Mouse (Mus musculus): ENCODE data around the gene Efcab6. TPM values are rescaled to one million over a fixed set of nuclear protein-coding genes. Genes with fewer than 3 reads are reported as not detected.

The Efcab6 gene
- total and polyA plus RNA-seq, 3 experiments: not detected

DNA sequence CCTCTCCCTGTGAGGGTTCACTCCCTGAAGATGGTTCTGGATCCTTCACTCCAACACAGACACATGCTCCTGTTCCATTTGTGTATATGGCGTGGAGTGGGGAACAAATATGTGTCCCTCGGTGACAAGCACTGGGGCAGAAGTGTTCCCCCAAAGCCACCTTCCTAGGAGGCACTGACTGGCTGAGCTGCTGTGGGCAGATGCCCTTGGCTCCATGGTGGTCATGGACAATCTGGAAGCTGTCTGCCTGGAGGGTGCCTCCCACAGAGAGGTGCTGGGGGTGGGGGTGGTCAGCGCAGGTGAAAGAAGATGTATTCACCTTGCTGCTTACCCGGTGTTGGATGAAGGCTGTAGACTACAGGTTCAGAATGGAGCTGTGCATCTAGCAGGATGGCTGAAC, 128.7 kb downstream of the Efcab6 start:
- TF ChIP-seq PAX5 (IDR thresholded peaks at IDR 0.05; ENCODE audit: low read length) (no peak), E2F4 (IDR thresholded peaks at IDR 0.05; ENCODE audit: insufficient replicate concordance, low read depth, low read length) (no peak), ZMIZ1 (IDR thresholded peaks at IDR 0.05; ENCODE audit: low read depth, low read length) (no peak), TCF12 (IDR thresholded peaks at IDR 0.05; ENCODE audit: low read depth, low read length) (no peak), RAD21 (IDR thresholded peaks at IDR 0.05; ENCODE audit: low read depth, low read length) (no peak), MAFK (IDR thresholded peaks at IDR 0.05; ENCODE audit: insufficient replicate concordance, low read length) (no peak), MAX (IDR thresholded peaks at IDR 0.05; ENCODE audit: low read length) (no peak), MYC (IDR thresholded peaks at IDR 0.05; ENCODE audit: low read depth, low read length) (no peak), SIN3A (IDR thresholded peaks at IDR 0.05; ENCODE audit: low read length) (no peak), NRF1 (IDR thresholded peaks at IDR 0.05; ENCODE audit: low read depth, low read length) (no peak), CHD1 (IDR thresholded peaks at IDR 0.05; ENCODE audit: low read depth, low read length) (no peak), CTCF (conservative IDR thresholded peaks at IDR 0.05 in 1 of 2, IDR thresholded peaks at IDR 0.05 in 1 of 2; ENCODE audit: low read depth in 2 of 2, low read length in 2 of 2) (no peak), ZKSCAN1 (IDR thresholded peaks at IDR 0.05; ENCODE audit: borderline replicate concordance, low read depth, low read length) (no peak), MEF2A (IDR thresholded peaks at IDR 0.05; ENCODE audit: borderline replicate concordance, low read depth, low read length) (no peak), KAT2A (IDR thresholded peaks at IDR 0.05; ENCODE audit: insufficient replicate concordance, low read length) (no peak), ZC3H11A (IDR thresholded peaks at IDR 0.05; ENCODE audit: low read depth, low read length) (no peak), POLR2AphosphoS2 (IDR thresholded peaks at IDR 0.05; ENCODE audit: low read depth, low read length) (no peak), JUN (IDR thresholded peaks at IDR 0.05; ENCODE audit: insufficient read depth, low read depth, low read length) (no peak), ZNF384 (IDR thresholded peaks at IDR 0.05; ENCODE audit: low read depth, low read length) (no peak)
- H3K9me3 ChIP-seq (replicated peaks; ENCODE audit: low read length): no peaks in the 10 kb centered on the region
- H3K79me2 ChIP-seq (replicated peaks; ENCODE audit: control insufficient read depth, extremely low read depth, insufficient read depth, poor library complexity, severe bottlenecking): no peaks in the 10 kb centered on the region
- DNase-seq (ENCODE audit: extremely low read depth): no peak
- no peak overlapping the region for H3K4me2 ChIP-seq (ENCODE audit: insufficient read depth, low read depth, poor library complexity, severe bottlenecking)
- H3K27me3 ChIP-seq (replicated peaks): peaks cover 80% of the 10 kb centered on the region
- in situ Hi-C loops (cut with MboI; ENCODE audit: low pct_ligation_motif_present, low pct_unique_long_range_greater_than_20kb, low sequenced_read_pairs): no loop called here
- H3K27ac ChIP-seq (ENCODE audit: insufficient read depth, low read depth): no peak overlapping the region
- no peak overlapping the region for H3K9ac ChIP-seq (ENCODE audit: insufficient read depth, low read depth)
- dilution Hi-C loops (cut with MboI; ENCODE audit: extremely low pct_ligation_motif_present, extremely low pct_unique_long_range_greater_than_20kb, low sequenced_read_pairs): no loop called here
- no peaks in the 10 kb centered on the region for H3K36me3 ChIP-seq (replicated peaks in 1 of 2; ENCODE audit: control insufficient read depth in 1 of 2, insufficient read depth in 1 of 2, low read length in 1 of 2)
- H3K4me3 ChIP-seq (replicated peaks in 1 of 3; ENCODE audit: low read depth in 2 of 3, low read length in 2 of 3, poor library complexity in 1 of 3): no peak overlapping the region
- no peaks in the 10 kb centered on the region for H3K4me1 ChIP-seq (ENCODE audit: control insufficient read depth in 1 of 2, insufficient read depth in 2 of 2)

DNA sequence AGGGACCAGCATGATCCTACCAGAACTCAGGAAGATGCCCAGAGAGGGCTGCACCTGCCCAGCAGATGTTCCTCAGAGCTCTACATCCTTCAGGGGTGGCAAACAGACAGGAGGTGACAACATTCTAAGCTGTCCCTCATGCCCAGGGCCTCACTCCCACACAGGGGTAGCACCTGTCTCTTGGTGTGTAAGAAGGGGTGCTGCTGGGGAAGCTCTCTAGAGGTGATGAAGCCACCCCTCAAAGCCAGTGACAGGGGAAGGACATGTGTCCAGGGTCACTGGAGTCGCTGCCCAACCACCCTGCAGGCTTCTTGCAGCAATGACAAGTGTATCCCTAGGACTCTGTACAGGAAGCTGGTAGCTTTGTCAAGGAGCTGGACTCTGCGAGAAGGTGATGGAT, 130.4 kb downstream of the Efcab6 start:
- no peak overlapping the region for H3K27ac ChIP-seq (ENCODE audit: insufficient read depth, low read depth)
- no peak overlapping the region for H3K4me2 ChIP-seq (ENCODE audit: insufficient read depth, low read depth, poor library complexity, severe bottlenecking)
- H3K4me1 ChIP-seq (ENCODE audit: control insufficient read depth in 1 of 2, insufficient read depth in 2 of 2): no peaks in the 10 kb centered on the region
- H3K9ac ChIP-seq (ENCODE audit: insufficient read depth, low read depth): no peak overlapping the region
- no peak overlapping the region for H3K4me3 ChIP-seq (replicated peaks in 1 of 3; ENCODE audit: low read depth in 2 of 3, low read length in 2 of 3, poor library complexity in 1 of 3)
- H3K27me3 ChIP-seq (replicated peaks): peaks cover 78% of the 10 kb centered on the region
- dilution Hi-C loops (cut with MboI; ENCODE audit: extremely low pct_ligation_motif_present, extremely low pct_unique_long_range_greater_than_20kb, low sequenced_read_pairs): no loop called here
- no peaks in the 10 kb centered on the region for H3K9me3 ChIP-seq (replicated peaks; ENCODE audit: low read length)
- H3K36me3 ChIP-seq (replicated peaks in 1 of 2; ENCODE audit: control insufficient read depth in 1 of 2, insufficient read depth in 1 of 2, low read length in 1 of 2): no peaks in the 10 kb centered on the region
- TF ChIP-seq ZC3H11A (IDR thresholded peaks at IDR 0.05; ENCODE audit: low read depth, low read length) (no peak), KAT2A (IDR thresholded peaks at IDR 0.05; ENCODE audit: insufficient replicate concordance, low read length) (no peak), BHLHE40 (IDR thresholded peaks at IDR 0.05; ENCODE audit: low read depth, low read length) (no peak), NRF1 (IDR thresholded peaks at IDR 0.05; ENCODE audit: low read depth, low read length) (no peak)
- no peak for DNase-seq (ENCODE audit: extremely low read depth)
- no peaks in the 10 kb centered on the region for H3K79me2 ChIP-seq (replicated peaks; ENCODE audit: control insufficient read depth, extremely low read depth, insufficient read depth, poor library complexity, severe bottlenecking)
- in situ Hi-C loops (cut with MboI; ENCODE audit: low pct_ligation_motif_present, low pct_unique_long_range_greater_than_20kb, low sequenced_read_pairs): no loop called here
